Mouse (Mus musculus): ENCODE results near the gene Psmd10.

DNA sequence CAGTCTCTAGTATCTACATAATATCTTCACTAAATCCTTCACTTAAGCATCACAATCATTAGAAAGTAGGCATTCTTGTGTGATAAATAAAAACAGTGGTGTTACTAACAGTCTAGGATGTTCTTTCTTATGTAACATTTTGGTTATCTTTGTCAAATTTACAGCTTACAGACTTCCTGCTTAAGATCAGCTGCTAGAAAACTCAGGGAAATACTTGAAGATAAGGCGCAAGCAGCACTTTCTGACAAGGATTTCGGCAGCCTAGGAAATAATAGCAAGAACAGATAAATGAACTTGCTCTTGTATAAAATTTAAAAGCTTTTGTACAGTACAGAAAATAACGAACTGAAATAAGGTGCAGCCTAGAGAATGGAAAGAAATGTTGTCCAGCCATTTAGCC, 23.3 kb downstream of the Psmd10 start:
- TF ChIP-seq CTCF (IDR thresholded peaks at IDR 0.05; ENCODE audit: borderline replicate concordance, control insufficient read depth, extremely low read depth, insufficient read depth, low read length, poor library complexity): no peak
- TF ChIP-seq POLR2A (IDR thresholded peaks at IDR 0.05; ENCODE audit: control insufficient read depth, extremely low read depth, insufficient read depth, low read length, poor library complexity): no peak

Data from thymus, adult 2 months (tissue).